Mouse (Mus musculus) NIH3T3 (cell line): ENCODE results near the gene Olfr212.
A peak's percentile ranks its signal among the peaks of the same experiment; 100 is the strongest.
"Not testable (repeated sequence)": the region's sequence is repeated elsewhere in the genome, so short reads cannot be mapped to it uniquely, and the experiment has no call there.

ENCODE experiments used
- DNase-seq: peaks from one replicate; pipeline ENCODE4 v3.0.0-alpha.2; 2012; ENCODE audit warnings: low read depth

The Olfr212 gene

DNA sequence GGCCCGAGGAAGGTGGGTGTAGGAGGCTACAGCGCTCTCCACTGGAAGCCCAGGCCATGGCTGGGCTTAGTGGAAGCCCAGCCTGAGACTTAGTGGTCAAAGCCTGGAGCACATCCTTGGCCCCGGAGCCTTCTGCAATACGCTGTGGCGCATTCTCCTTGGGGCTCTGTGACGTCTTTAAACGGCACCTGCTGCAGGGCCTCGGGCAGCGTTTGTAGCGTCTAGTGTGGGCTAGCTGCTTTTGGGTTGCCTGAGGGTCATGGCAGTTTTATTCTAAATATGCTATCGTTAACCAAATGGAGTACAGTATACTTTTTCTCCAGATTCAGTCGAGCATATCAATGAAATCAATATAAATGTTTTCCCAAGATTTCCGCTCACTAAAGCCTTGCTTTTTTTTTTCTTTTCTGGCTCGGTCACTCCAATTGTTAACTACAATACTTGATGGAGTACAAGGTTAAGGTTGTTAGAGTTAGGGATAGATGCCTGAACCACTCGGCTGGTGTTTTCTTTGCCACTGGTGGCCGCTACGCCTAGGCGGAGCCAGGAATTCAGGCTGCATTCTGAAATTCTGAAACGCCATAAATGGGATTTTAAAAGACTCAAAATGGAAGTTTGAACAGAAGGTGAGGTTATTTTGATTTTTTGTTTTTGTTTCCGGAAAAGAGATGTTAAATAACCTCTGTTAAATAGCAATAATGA, at the start of gene Olfr212:
TSS of gene Olfr212 (plus strand) at position 215 of the 702 bp plus-strand sequence.
- not testable (repeated sequence) for DNase-seq

- DNase-seq = no peak
These were observed 47.6 kb upstream of the Olfr212 start for GRCm38 (mm10) chr6:116458728-116459127.

DNA sequence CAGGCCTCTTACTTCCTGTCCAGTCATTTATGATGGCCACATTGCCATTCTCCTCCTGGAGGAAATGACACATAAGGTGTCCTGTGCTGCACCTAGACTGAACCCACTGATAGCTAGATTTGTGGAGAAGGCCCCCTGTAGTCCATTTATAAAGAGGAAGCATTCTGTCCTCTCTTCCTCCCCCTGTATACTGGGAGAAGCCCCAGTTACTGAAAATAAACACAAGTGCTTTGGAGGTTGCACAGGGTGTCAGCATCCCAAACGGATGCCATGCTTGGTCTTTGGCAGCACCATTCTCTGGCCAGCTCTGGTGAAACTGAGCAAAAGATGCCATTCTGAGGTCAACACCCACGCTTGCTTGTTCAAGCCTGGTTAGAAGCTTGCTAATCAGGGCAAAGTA, 47.1 kb upstream of the Olfr212 start:
- DNase-seq = no peak

- DNase-seq = no peak
These were observed 45.6 kb upstream of the Olfr212 start, which contains the start of gene Alox5 for GRCm38 (mm10) chr6:116460544-116461283. TSS of gene Alox5 (minus strand) at chr6:116461178.

DNA sequence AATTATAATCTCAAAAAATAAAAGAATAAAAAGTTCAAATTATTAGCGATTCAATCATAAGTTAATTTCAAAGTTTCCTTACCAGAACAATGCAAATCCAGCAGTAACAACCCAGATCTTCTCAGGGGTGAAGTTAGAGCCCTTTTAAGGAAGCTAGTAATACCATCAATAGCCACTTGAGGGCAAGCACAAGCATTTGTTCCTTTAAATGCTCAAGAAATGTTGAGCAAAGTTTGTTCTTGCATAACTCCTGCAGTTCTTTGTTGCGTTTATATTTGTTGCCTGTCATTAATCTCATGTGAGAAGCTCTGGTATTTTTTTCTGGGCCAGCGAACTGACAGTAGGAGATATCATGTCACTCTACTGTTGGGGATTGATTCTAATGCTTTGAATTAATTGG, 38.2 kb upstream of the Olfr212 start:
- DNase-seq = peak; percentile 73

DNA sequence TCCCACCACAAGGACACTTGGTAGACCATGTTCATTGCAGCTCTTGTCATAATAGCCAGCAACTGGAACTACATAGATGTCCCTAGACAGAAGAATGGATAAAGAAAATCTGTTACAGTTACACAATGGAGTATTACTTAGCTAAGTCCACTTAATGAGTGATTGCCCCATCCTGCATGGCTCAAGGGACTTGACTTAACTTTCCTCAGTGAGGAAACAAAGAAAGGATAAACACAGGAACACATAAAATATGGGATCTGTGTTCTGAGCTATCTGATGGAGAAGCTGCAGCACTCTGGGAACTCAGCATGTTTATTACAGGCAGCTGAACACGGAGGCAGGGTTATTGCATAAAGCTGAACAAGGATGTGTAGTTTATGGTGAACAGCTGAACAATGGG, 21.2 kb upstream of the Olfr212 start:
- no peak for DNase-seq

GRCm38 (mm10) chr6:116486833-116487232, 19.5 kb upstream of the Olfr212 start:
- no peak for DNase-seq

DNA sequence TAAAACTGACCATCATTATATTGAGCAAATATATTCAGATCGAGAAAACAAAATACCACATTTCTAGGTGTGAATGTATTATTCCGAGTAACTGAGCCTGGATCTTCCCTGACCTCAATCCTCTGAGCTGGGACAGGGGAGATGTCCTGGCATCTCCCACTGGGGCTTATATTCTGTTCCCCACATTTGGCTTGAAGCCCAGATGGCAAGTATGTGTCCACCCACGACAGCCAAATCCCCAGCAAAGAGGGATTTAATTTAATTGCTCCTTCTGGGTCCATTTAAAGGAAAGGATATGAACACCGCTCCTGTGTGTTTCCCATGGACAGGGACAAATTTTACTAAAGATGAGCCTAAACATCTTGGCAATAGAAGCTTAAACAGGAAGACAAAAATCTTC, 17.5 kb upstream of the Olfr212 start, which contains the start of gene Olfr211:
TSS of gene Olfr211 (plus strand) at position 301 of the 400 bp plus-strand sequence.
- DNase-seq = no peak

DNA sequence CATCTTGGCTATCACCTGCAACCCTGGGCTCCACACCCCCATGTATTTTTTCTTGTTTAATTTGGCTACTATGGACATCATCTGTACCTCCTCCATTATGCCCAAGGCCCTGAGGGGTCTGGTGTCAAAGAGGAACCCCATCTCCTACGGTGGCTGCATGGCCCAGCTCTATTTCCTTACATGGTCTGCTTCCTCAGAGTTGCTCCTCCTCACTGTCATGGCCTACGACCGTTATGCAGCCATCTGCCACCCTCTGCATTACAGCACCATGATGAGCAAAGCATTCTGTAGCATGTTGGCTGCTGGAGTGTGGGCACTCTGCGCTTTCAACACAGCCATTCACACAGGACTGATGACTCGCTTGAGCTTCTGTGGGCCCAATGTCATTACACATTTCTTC, 12.6 kb upstream of the Olfr212 start:
- no peak for DNase-seq

- no peak for DNase-seq
These were observed 10.4 kb upstream of the Olfr212 start for GRCm38 (mm10) chr6:116495960-116496359.

DNA sequence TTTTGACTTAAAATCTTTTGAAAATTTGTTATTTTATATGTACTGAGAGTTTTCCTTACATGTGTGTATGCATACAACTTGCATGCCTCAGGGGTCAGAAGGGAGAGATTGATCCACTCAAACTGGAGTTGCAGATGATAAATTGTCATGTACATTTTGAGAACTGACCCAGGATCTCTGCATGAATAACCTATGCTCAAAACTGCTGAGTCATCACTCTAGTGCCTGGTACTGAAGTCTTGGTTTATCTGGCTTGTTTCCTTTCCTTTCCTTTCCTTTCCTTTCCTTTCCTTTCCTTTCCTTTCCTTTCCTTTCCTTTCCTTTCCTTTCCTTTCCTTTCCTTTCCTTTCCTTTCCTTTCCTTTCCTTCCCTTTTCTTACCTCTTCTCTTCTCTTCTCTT, 8.5 kb downstream of the Olfr212 start:
- no peak for DNase-seq

- no peak for DNase-seq
These were observed 31.8 kb downstream of the Olfr212 start, which contains the start of gene Olfr213 for GRCm38 (mm10) chr6:116538156-116538555. TSS of gene Olfr213 (plus strand) at chr6:116538456.

- DNase-seq = no peak
These were observed 36.2 kb downstream of the Olfr212 start for GRCm38 (mm10) chr6:116542500-116542899.

- DNase-seq = not testable (repeated sequence)
These were observed 44.5 kb downstream of the Olfr212 start, which contains the start of gene Gm5580 for GRCm38 (mm10) chr6:116550841-116551240. TSS of gene Gm5580 (plus strand) at chr6:116551141.

DNA sequence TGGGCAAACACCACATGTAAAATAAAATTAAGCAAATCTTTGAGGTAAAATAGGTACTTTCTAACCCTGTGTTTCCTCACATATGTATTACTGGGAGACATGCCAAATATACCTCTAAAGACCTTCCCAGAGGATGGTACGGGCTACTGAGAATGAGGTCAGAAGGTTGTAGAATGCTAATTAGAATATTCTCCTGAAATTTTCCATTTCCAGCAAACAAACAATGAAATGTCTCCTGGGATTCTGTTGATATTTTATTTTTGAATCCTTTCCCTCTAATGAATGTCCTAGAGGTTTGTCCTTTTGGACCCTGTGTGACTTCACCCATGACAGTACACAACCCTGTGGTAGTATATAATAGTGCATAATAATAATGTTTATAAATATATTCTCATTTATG, 47.6 kb downstream of the Olfr212 start, which contains the start of gene Olfr214:
TSS of gene Olfr214 (plus strand) at position 301 of the 400 bp plus-strand sequence.
- no peak for DNase-seq

GRCm38 (mm10) chr6:116554952-116555351, 48.6 kb downstream of the Olfr212 start:
- DNase-seq = no peak
